Mouse (Mus musculus): ENCODE measurements around the gene Cyp2ab1.

GRCm38 (mm10) chr16:20301770-20302649 lies 23.2 kb downstream of the Cyp2ab1 start, which contains the start of gene Parl:
- TF ChIP-seq MAX (IDR thresholded peaks at IDR 0.05; ENCODE audit: low read depth) = peak; percentile 61
- TF ChIP-seq POLR2A (IDR thresholded peaks at IDR 0.05; ENCODE audit: insufficient read length, low read depth) = peak; percentile 73
- peak; percentile 27 for TF ChIP-seq USF1 (IDR thresholded peaks at IDR 0.05; ENCODE audit: low read depth)

Measured in myocyte (in vitro differentiated cells).